Mouse (Mus musculus): ENCODE results near the gene Pgr.

DNA sequence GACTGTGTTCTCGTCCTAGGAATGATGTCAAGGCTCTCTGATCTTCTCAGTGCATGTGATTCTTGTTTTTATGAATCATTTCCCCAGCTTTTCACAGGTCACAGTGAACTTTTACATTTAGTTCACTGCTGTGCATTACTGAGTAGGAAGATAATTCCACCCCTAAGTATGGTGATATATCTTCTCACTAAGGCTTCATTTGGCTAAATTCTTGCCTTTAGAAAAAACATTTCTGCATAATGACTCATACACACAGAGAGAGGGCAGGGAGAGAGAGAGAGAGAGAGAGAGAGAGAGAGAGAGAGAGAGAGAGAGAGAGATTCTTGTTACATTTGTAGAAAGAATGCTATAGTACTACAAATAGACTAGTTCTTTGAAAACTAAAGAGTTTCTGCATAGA is 38.1 kb downstream of the Pgr start:
- no peak for TF ChIP-seq POLR2A (IDR thresholded peaks at IDR 0.05; ENCODE audit: low read depth, low read length)
- no peak for TF ChIP-seq CTCF (conservative IDR thresholded peaks at IDR 0.05; ENCODE audit: insufficient read depth, insufficient read length, low read depth, low read length)
